Mouse (Mus musculus): Measurements from ENCODE around the gene Lmf1.

GRCm38 (mm10) chr17:25567261-25567660 is 11.6 kb upstream of the Lmf1 start:
- no peak for TF ChIP-seq GATA1 (IDR thresholded peaks at IDR 0.05; ENCODE audit: low read length)
- no peak for TF ChIP-seq TAL1 (IDR thresholded peaks at IDR 0.05; ENCODE audit: low read length)

Data from erythroblast, embryonic 14.5 days (primary cell).